Mouse (Mus musculus): ENCODE data around the gene Arhgdia. TPM values are rescaled to one million over a fixed set of nuclear protein-coding genes. Genes with fewer than 3 reads are reported as not detected.

Gene Arhgdia
- 593 and 597 TPM in 2 replicates for polyA plus RNA-seq (2014; fragmentation: Nextera tagmentation; extraction: Ambion mirVana)

- WGBS, result 5% methylated on average over 73 of the region's 75 CpGs
- H3K4me2 ChIP-seq (ENCODE audit: low read depth, severe bottlenecking), result peak within 1 kb of the TSS; percentile 96
- H3K36me3 ChIP-seq (ENCODE audit: control insufficient read depth, insufficient read depth, low read length), result peaks cover 32% of the 10 kb centered on the region
- H3K27ac ChIP-seq (replicated peaks; ENCODE audit: low read depth, low read length), result peak within 1 kb of the TSS; percentile 78
- peak within 1 kb of the TSS; percentile 85 for H3K4me3 ChIP-seq (ENCODE audit: low read depth, low read length)
- DNase-seq (ENCODE audit: low spot score), result peak; percentile 90
- H3K4me1 ChIP-seq (ENCODE audit: control insufficient read depth, insufficient read depth, low read length), result peaks cover 12% of the 10 kb centered on the region
- no peaks in the 10 kb centered on the region for H3K27me3 ChIP-seq (ENCODE audit: control insufficient read depth, insufficient read depth, low read length)
- ATAC-seq (ENCODE audit: insufficient number of reproducible peaks, low FRiP score, low TSS enrichment, low read depth), result no peak; the same call in 1 of the 2 replicates
- peak within 1 kb of the TSS; percentile 96 for H3K9ac ChIP-seq (ENCODE audit: low read length)
- peaks cover 2% of the 10 kb centered on the region; the same call in 1 of the 2 replicates for H3K9me3 ChIP-seq (ENCODE audit: control insufficient read depth, low read length)
These were observed at the start of gene Arhgdia for GRCm38 (mm10) chr11:120581490-120582267. Gene Arhgdia (minus strand): TSS chr11:120581624.

DNA sequence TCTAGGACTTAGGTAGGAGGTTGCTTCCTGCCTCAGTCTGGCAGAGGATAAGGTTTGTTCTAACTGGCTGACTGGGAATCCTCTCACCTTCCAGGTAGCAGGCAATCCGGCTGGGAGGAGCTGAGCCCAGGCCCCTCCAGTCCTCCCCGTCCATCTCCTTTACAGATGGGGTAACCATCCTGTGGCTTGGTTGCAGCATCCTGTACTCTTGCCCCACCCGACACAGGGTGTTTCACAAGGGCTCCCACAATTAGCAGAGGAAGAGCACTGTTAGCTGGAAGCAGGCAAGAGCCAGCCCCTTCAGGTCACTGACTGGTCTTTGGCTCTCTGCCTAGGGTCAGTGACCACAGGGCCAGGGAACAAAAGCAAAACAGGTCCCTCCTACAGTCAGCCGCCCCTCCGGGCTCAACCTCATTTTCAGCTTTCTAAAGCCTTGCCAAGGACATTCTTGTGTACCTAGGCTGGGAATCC, 49.0 kb upstream of the Arhgdia start:
- Histone ChIP-seq H3K9me3 (ENCODE audit: control insufficient read depth, low read length) (no peaks in the 10 kb centered on the region), H3K4me1 (ENCODE audit: control insufficient read depth, insufficient read depth, low read length) (peaks cover 18% of the 10 kb centered on the region), H3K27ac (replicated peaks; ENCODE audit: low read depth, low read length) (no peak overlapping the region), H3K36me3 (ENCODE audit: control insufficient read depth, insufficient read depth, low read length) (peaks cover 2% of the 10 kb centered on the region; the same call in 1 of the 2 replicates), H3K4me2 (ENCODE audit: low read depth, severe bottlenecking) (0 out of 2 replicates have a peak overlapping the region, but pooled peaks have one; percentile 12), H3K27me3 (ENCODE audit: control insufficient read depth, insufficient read depth, low read length) (no peaks in the 10 kb centered on the region), H3K4me3 (ENCODE audit: low read depth, low read length) (no peak overlapping the region), H3K9ac (ENCODE audit: low read length) (peak overlapping the region; percentile 23; the same call in 1 of the 2 replicates)
- WGBS, result 67% methylated on average over 5 of the region's 5 CpGs
- ATAC-seq (ENCODE audit: insufficient number of reproducible peaks, low FRiP score, low TSS enrichment, low read depth) (no peak), DNase-seq (ENCODE audit: low spot score) (no peak)

DNA sequence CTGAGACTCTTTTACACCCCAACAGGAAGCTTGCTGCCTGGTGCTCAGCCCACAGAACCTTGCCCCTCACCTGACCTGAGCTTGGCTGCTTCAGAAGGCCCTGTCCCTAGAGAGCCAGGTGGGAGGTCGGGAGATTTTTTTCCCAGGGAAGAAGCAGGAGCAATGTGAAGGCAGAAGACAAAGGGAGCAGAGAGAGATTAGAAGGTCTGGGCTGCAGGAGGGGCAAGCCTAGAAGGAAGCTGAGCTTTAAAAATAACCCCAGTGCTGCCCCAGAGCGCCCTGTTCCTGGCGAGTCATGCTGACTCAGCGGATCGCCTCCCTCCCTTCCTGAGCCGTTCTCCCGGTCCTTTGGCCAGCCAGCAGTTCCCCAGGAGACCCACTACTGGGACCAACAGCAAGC, 48.5 kb upstream of the Arhgdia start:
- Histone ChIP-seq H3K4me2 (ENCODE audit: low read depth, severe bottlenecking) (no peak overlapping the region), H3K36me3 (ENCODE audit: control insufficient read depth, insufficient read depth, low read length) (peaks cover 2% of the 10 kb centered on the region; the same call in 1 of the 2 replicates), H3K9me3 (ENCODE audit: control insufficient read depth, low read length) (no peaks in the 10 kb centered on the region), H3K27me3 (ENCODE audit: control insufficient read depth, insufficient read depth, low read length) (no peaks in the 10 kb centered on the region), H3K27ac (replicated peaks; ENCODE audit: low read depth, low read length) (no peak overlapping the region), H3K9ac (ENCODE audit: low read length) (peak overlapping the region; percentile 23; the same call in 1 of the 2 replicates), H3K4me3 (ENCODE audit: low read depth, low read length) (no peak overlapping the region), H3K4me1 (ENCODE audit: control insufficient read depth, insufficient read depth, low read length) (peaks cover 23% of the 10 kb centered on the region)
- ATAC-seq (ENCODE audit: insufficient number of reproducible peaks, low FRiP score, low TSS enrichment, low read depth) (no peak), DNase-seq (ENCODE audit: low spot score) (no peak)
- 58% methylated on average over 7 of the region's 7 CpGs for WGBS

DNA sequence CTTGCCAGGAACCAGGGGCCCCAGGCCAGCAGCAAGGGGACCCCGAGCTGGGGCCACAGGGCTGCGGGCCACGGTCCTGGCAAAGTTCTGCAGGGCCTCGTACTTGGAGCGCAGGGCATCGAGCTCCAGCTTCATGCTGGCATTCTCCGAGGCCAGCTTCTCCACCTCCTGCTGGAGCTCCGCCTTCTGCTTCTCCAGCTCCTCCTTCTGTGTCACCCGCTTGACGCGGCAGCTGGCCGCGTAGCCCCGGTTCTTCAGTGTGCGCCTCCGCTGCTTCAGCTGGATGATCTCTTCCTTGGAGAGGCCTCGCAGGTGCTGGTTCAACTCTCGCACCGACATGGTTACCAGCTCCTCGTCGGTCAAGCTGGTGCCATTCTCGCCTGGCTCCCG, 47.9 kb upstream of the Arhgdia start:
- 81% methylated on average over 23 of the region's 23 CpGs for WGBS

DNA sequence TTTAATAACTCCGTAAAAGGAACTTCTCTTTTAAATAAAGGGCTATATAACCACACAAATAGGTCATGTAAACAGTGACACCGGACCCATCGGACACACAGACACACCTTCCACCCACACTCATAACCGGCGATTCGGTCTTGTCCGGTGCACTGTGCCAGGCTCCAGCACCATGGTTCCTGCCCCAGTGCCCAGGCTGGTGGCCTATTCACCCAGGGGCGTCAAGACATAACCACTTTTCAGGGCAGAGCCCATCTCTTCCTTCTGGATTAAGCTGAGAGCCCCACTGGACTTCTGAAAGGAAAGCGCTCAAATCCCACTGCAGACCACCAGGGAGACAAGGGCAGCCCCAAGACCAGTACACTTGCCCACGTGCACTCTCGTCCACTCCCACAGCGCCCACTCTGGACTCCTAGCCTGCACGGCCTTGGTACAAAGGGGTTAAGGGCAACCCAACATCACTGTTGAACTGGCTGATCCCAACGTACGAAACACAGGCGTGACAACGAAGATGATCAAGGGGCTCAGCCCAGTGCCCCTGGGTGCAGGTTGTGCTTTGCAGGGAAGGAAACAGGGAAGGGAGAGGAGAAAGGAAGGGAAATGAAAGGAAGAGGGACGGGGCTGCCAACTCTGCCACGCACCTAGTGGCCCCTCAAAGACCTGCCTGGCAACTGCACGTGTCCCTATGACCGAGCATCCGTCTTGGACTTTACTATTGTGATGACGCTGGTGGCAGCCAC, 47.3 kb upstream of the Arhgdia start:
- Histone ChIP-seq H3K27ac (replicated peaks; ENCODE audit: low read depth, low read length) (no peak overlapping the region), H3K27me3 (ENCODE audit: control insufficient read depth, insufficient read depth, low read length) (no peaks in the 10 kb centered on the region), H3K4me3 (ENCODE audit: low read depth, low read length) (no peak overlapping the region), H3K36me3 (ENCODE audit: control insufficient read depth, insufficient read depth, low read length) (peaks cover 2% of the 10 kb centered on the region; the same call in 1 of the 2 replicates), H3K4me1 (ENCODE audit: control insufficient read depth, insufficient read depth, low read length) (peaks cover 23% of the 10 kb centered on the region), H3K9me3 (ENCODE audit: control insufficient read depth, low read length) (no peaks in the 10 kb centered on the region), H3K9ac (ENCODE audit: low read length) (no peak overlapping the region), H3K4me2 (ENCODE audit: low read depth, severe bottlenecking) (no peak overlapping the region)
- ATAC-seq (ENCODE audit: insufficient number of reproducible peaks, low FRiP score, low TSS enrichment, low read depth) (no peak), DNase-seq (ENCODE audit: low spot score) (no peak)
- 94% methylated on average over 23 of the region's 23 CpGs for WGBS

More for the DNA sequence above, 47.9 kb upstream of the Arhgdia start:
- H3K9me3 ChIP-seq (ENCODE audit: control insufficient read depth, low read length), result no peaks in the 10 kb centered on the region
- no peak overlapping the region for H3K4me2 ChIP-seq (ENCODE audit: low read depth, severe bottlenecking)
- ATAC-seq (ENCODE audit: insufficient number of reproducible peaks, low FRiP score, low TSS enrichment, low read depth) (no peak), DNase-seq (ENCODE audit: low spot score) (no peak)
- H3K9ac ChIP-seq (ENCODE audit: low read length), result no peak overlapping the region
- no peak overlapping the region for H3K4me3 ChIP-seq (ENCODE audit: low read depth, low read length)
- H3K27ac ChIP-seq (replicated peaks; ENCODE audit: low read depth, low read length), result no peak overlapping the region
- peaks cover 2% of the 10 kb centered on the region; the same call in 1 of the 2 replicates for H3K36me3 ChIP-seq (ENCODE audit: control insufficient read depth, insufficient read depth, low read length)
- no peaks in the 10 kb centered on the region for H3K27me3 ChIP-seq (ENCODE audit: control insufficient read depth, insufficient read depth, low read length)
- peaks cover 23% of the 10 kb centered on the region for H3K4me1 ChIP-seq (ENCODE audit: control insufficient read depth, insufficient read depth, low read length)

DNA sequence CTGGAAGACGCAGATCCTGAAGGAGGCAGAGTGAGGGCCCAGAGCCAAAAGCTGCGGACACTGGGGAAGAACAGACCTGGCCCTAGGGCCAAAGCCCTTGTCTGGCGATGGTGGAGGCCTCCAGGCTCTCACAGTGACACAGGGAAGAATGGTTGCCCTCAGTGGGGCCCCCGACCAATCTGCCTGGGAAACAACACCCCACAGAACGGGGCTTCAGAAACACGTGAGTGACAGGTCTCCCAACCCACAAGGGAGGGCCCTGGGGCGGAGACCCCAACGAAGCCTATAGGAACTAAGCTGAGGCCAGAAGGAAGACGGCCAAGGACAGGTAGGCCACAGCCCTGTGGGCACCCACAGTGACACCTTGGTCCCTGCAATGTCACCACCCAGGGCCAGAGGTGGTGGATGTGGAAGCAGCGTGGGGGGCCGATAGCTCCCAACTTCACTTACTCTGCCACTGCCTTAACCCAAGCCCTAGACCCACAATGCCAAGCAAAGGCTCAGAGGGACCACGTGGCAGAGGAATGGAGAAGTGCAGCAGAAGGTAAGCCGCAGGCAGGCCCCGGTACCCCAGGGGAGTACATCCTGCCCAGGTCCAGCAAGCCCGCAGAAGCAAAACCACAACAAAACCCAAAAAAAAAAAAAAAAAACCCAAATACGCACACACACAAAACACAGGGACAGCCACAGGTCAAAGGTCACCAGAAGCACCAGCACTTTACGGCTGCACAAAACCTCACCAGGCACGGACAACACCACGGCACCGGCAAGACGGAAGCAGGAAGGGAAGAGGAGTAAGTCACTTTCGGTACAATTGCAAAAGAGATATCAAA, 46.3 kb upstream of the Arhgdia start:
- H3K4me1 ChIP-seq (ENCODE audit: control insufficient read depth, insufficient read depth, low read length), result peaks cover 23% of the 10 kb centered on the region
- H3K36me3 ChIP-seq (ENCODE audit: control insufficient read depth, insufficient read depth, low read length), result peaks cover 2% of the 10 kb centered on the region; the same call in 1 of the 2 replicates
- ATAC-seq (ENCODE audit: insufficient number of reproducible peaks, low FRiP score, low TSS enrichment, low read depth), result no peak
- no peaks in the 10 kb centered on the region for H3K9me3 ChIP-seq (ENCODE audit: control insufficient read depth, low read length)
- H3K27me3 ChIP-seq (ENCODE audit: control insufficient read depth, insufficient read depth, low read length), result no peaks in the 10 kb centered on the region
- no peak overlapping the region for H3K27ac ChIP-seq (replicated peaks; ENCODE audit: low read depth, low read length)
- no peak overlapping the region for H3K4me3 ChIP-seq (ENCODE audit: low read depth, low read length)
- no peak overlapping the region; the same call in 1 of the 2 replicates for H3K4me2 ChIP-seq (ENCODE audit: low read depth, severe bottlenecking)
- DNase-seq (ENCODE audit: low spot score), result no peak
- H3K9ac ChIP-seq (ENCODE audit: low read length), result no peak overlapping the region
- 83% methylated on average over 22 of the region's 22 CpGs for WGBS

GRCm38 (mm10) chr11:120626785-120627467, 45.5 kb upstream of the Arhgdia start:
- H3K9me3 ChIP-seq (ENCODE audit: control insufficient read depth, low read length), result no peaks in the 10 kb centered on the region
- ATAC-seq (ENCODE audit: insufficient number of reproducible peaks, low FRiP score, low TSS enrichment, low read depth) (no peak), DNase-seq (ENCODE audit: low spot score) (no peak)
- peaks cover 2% of the 10 kb centered on the region; the same call in 1 of the 2 replicates for H3K36me3 ChIP-seq (ENCODE audit: control insufficient read depth, insufficient read depth, low read length)
- H3K4me2 ChIP-seq (ENCODE audit: low read depth, severe bottlenecking), result no peak overlapping the region; the same call in 1 of the 2 replicates
- no peaks in the 10 kb centered on the region for H3K27me3 ChIP-seq (ENCODE audit: control insufficient read depth, insufficient read depth, low read length)
- H3K4me1 ChIP-seq (ENCODE audit: control insufficient read depth, insufficient read depth, low read length), result peaks cover 18% of the 10 kb centered on the region
- H3K4me3 ChIP-seq (ENCODE audit: low read depth, low read length), result no peak overlapping the region
- H3K9ac ChIP-seq (ENCODE audit: low read length), result no peak overlapping the region
- no peak overlapping the region for H3K27ac ChIP-seq (replicated peaks; ENCODE audit: low read depth, low read length)
- WGBS, result 93% methylated on average over 11 of the region's 11 CpGs
